Mouse (Mus musculus): ENCODE data around the gene Chuk.

GRCm38 (mm10) chr19:44069121-44069913 lies 38.0 kb downstream of the Chuk start, which contains the start of gene Erlin1:
- no peak for TF ChIP-seq POLR2A (IDR thresholded peaks at IDR 0.05; ENCODE audit: control insufficient read depth, extremely low read depth, insufficient read depth, low read length, poor library complexity)
- TF ChIP-seq CTCF (IDR thresholded peaks at IDR 0.05; ENCODE audit: borderline replicate concordance, control insufficient read depth, extremely low read depth, insufficient read depth, low read length, poor library complexity) = no peak

All from thymus, adult 2 months (tissue).